Mouse (Mus musculus): ENCODE data around the gene Gm4952. TPM values are rescaled to one million over a fixed set of nuclear protein-coding genes. Genes with fewer than 3 reads are reported as not detected.
"Not testable (repeated sequence)": the region's sequence is repeated elsewhere in the genome, so short reads cannot be mapped to it uniquely, and the experiment has no call there.

Gene Gm4952
- polyA plus RNA-seq, 1 experiment from 2014 or later: not detected

DNA sequence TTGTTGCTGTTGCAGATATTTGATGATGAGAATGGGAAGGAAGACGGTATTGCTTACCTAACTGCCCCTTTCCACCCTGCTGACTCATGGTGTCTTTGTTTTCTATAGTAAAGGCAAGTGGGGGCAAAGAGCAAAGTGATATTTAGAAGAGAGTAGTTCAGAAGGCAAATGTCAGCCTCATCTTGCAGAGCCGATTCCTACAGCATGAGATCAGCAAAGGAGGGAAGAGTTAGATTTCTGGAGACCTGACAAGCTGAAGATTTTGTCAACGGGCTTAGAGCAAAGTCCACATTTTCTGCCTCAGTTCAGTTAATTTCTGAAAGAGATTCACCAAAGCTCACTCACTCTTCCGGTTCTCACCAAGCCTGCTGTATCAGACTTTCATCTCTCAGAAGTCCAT is 33.4 kb downstream of the Gm4952 start, which contains the start of gene Glyat:
Glyat (plus strand) TSS at position 133 of the 400 bp plus-strand sequence.
- 84% methylated on average over 4 of the region's 4 CpGs for WGBS
- Histone ChIP-seq H3K9me3 (no peaks in the 10 kb centered on the region), H3K4me3 (no peak within 1 kb of the TSS), H3K36me3 (replicated peaks) (no peaks in the 10 kb centered on the region), H3K4me1 (no peaks in the 10 kb centered on the region), H3K27ac (no peak within 1 kb of the TSS), H3K27me3 (ENCODE audit: poor library complexity, severe bottlenecking) (no peaks in the 10 kb centered on the region)
- no peak for DNase-seq (ENCODE audit: extremely low spot score, low spot score)

DNA sequence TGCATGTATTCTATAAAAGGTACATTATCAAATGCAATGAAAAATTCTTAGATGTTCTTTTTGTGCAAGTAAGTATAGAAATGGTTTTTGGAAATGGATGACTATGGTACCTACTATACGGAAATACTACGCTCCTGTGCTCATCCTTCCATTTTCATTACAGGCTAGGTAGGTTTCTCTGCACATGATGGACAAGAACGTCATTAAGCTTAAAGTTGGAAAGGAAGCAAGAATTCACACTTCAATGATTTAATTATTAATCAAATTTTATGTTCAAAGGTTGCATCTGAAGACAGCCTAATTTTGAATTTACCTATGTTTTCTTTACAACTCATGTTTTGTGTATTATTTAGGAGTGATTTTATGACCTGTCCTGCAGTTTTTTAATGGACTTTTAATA is 34.5 kb downstream of the Gm4952 start:
- no peaks in the 10 kb centered on the region for H3K4me1 ChIP-seq
- H3K27ac ChIP-seq: no peak overlapping the region
- no peaks in the 10 kb centered on the region for H3K27me3 ChIP-seq (ENCODE audit: poor library complexity, severe bottlenecking)
- no peak for DNase-seq (ENCODE audit: extremely low spot score, low spot score)
- no peaks in the 10 kb centered on the region for H3K9me3 ChIP-seq
- H3K36me3 ChIP-seq (replicated peaks): no peaks in the 10 kb centered on the region
- 86% methylated on average over 3 of the region's 3 CpGs for WGBS
- no peak overlapping the region for H3K4me3 ChIP-seq

DNA sequence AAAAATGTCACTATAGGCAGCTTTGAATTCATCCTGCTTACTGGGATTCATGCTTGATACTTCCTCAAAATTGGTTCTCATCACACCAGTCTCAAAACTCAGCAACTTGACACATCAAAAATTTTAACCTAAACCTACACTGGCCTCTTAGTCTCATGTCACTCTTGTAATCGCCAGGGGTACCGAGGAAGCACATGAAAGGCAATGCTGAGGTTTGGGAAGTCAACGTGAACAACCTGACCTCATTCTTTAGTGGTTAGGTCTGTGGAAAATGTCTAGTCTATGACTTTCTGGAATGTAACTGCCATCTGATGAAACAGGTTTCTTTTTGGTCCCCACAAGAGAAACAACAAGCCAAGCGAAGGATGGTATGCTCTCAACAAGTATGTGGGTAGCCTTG is 35.2 kb downstream of the Gm4952 start:
- H3K4me1 ChIP-seq: no peaks in the 10 kb centered on the region
- no peak overlapping the region for H3K4me3 ChIP-seq
- H3K27ac ChIP-seq: no peak overlapping the region
- H3K9me3 ChIP-seq: no peaks in the 10 kb centered on the region
- 94% methylated on average over 4 of the region's 4 CpGs for WGBS
- H3K27me3 ChIP-seq (ENCODE audit: poor library complexity, severe bottlenecking): no peaks in the 10 kb centered on the region
- no peaks in the 10 kb centered on the region for H3K36me3 ChIP-seq (replicated peaks)
- no peak for DNase-seq (ENCODE audit: extremely low spot score, low spot score)

DNA sequence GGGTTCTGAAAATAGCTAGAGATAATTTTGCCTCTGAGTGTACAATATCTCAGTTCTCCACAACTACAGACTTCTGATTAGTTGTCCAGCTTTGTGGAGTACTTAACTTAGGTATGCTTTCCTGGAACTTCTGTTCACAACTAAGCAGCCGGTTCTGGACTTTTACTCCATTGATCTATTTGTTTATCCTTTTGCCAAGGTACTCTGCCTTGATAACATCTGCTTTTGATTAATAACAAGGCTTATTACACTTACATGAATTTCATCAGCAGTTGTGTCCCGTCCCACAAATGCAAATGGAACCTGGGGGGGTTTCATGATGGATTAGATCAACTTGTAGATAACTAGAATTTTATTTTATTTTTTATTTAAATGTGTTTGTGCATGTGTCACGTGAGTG is 37.1 kb downstream of the Gm4952 start:
- WGBS: 79% methylated on average over 3 of the region's 3 CpGs
- H3K27ac ChIP-seq: no peak overlapping the region
- H3K9me3 ChIP-seq: no peaks in the 10 kb centered on the region
- no peaks in the 10 kb centered on the region for H3K4me1 ChIP-seq
- H3K36me3 ChIP-seq (replicated peaks): no peaks in the 10 kb centered on the region
- H3K4me3 ChIP-seq: no peak overlapping the region
- H3K27me3 ChIP-seq (ENCODE audit: poor library complexity, severe bottlenecking): no peaks in the 10 kb centered on the region
- DNase-seq (ENCODE audit: extremely low spot score, low spot score): no peak

DNA sequence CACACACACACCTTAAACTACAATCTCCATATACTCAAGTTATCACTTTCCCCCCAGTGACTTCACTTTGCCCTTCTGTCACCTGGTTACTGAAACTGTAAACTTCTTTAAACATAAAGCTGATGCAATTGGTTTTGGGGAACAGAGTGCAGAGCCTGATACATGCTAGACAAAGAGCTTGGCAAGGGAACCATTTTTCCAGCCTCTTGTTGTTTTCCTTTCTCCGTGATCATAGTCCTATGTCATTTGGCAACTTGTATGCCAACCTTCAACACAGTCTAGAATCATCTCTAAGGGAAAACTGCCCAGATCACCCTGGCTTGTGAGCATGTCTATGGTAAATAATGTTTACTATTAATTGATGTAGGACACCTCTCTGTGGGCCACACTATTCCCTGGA is 38.3 kb downstream of the Gm4952 start:
- no peaks in the 10 kb centered on the region for H3K4me1 ChIP-seq
- no peaks in the 10 kb centered on the region for H3K36me3 ChIP-seq (replicated peaks)
- H3K27ac ChIP-seq: no peak overlapping the region
- WGBS: 83% methylated on average over 1 of the region's 1 CpGs
- no peak for DNase-seq (ENCODE audit: extremely low spot score, low spot score)
- no peak overlapping the region for H3K4me3 ChIP-seq
- no peaks in the 10 kb centered on the region for H3K27me3 ChIP-seq (ENCODE audit: poor library complexity, severe bottlenecking)
- no peaks in the 10 kb centered on the region for H3K9me3 ChIP-seq

DNA sequence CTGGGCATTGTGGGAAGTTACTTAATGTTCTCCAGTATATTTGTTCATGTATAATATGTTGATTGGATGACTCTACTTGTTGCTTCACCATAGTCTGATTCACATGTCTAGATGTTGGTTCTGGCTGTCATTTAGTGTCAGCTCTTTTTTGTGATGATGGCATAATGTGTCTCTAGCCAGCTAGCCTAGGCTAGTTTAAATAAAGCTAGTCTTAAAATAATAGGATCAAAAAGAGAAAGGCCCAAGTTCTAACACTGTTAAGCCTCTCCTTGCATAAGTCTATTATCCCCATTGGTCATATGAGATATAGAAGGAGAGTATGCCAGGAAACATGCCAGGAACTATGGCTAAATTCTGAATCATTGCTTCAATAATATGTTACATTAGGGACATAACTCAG is 49.7 kb downstream of the Gm4952 start:
- Histone ChIP-seq H3K27me3 (ENCODE audit: poor library complexity, severe bottlenecking) (no peaks in the 10 kb centered on the region), H3K36me3 (replicated peaks) (no peaks in the 10 kb centered on the region), H3K27ac (no peak overlapping the region), H3K4me1 (no peaks in the 10 kb centered on the region), H3K4me3 (no peak overlapping the region), H3K9me3 (no peaks in the 10 kb centered on the region)
- no peak for DNase-seq (ENCODE audit: extremely low spot score, low spot score)

DNA sequence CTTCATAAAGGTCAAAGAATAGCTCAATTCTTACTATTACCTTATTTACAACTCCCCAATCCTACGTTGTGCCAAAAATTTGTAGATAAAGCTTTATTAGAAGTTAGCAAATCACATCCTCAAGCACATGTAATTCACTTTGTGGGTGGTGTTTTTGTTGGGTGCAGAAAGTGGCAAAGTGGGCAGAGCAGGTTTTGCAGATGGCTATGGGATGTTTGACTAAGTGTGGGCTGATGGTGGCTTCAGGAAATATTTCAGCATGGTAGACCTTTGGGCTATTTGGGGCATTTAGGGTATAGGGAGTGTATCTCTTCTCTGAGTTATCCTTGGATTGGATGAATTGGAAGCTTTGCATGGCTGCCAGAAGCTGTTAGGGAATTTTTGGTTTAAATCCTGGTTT is 66.4 kb downstream of the Gm4952 start:
- Histone ChIP-seq H3K4me3 (no peak overlapping the region), H3K9me3 (peaks cover 16% of the 10 kb centered on the region), H3K27me3 (ENCODE audit: poor library complexity, severe bottlenecking) (no peaks in the 10 kb centered on the region), H3K27ac (no peak overlapping the region), H3K4me1 (no peaks in the 10 kb centered on the region), H3K36me3 (replicated peaks) (no peaks in the 10 kb centered on the region)
- whole genome bisulfite sequencing: 89% methylated on average over 1 of the region's 1 CpGs
- DNase-seq (ENCODE audit: extremely low spot score, low spot score): no peak

DNA sequence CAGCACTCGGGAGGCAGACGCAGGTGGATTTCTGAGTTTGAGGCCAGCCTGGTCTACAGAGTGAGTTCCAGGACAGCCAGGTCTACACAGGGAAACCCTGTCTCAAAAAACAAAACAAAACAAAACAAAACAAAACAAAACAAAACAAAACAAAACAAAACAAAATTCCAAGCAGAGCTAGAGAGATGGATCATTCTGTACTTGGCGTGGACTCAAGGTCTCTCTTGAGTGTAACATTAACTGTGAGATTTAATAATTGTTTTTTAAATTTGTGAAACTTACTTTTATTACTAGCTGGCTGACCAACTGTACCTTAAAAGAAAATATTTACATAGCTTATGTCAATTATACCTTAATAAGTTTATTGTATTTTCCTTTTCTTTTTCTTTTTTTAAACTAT is 68.8 kb downstream of the Gm4952 start:
- not testable (repeated sequence) for H3K27ac ChIP-seq; H3K4me3 ChIP-seq; DNase-seq (ENCODE audit: extremely low spot score, low spot score); H3K4me1 ChIP-seq; H3K27me3 ChIP-seq (ENCODE audit: poor library complexity, severe bottlenecking); H3K36me3 ChIP-seq (replicated peaks); H3K9me3 ChIP-seq
- 92% methylated on average over 3 of the region's 3 CpGs for WGBS

DNA sequence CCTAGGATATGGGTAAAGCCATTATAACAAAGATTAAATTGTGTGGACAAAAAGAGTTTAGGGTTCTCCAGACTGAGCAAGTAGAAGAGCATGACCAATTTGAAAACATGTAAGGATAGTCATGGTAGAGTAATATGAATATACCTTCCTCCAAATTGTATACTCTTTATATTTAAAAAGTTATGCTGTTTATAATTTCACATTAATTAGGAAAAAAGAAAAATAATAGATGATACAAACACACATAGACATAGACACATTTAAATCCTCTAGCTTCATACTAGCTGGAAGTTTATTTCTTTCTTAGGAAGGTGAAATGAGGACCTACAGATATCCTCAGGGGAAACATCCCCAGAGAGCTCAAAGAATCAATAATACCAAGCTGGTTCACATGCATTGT is 70.4 kb downstream of the Gm4952 start, which contains the start of gene Olfr1442:
Olfr1442 (plus strand) TSS at position 301 of the 400 bp plus-strand sequence.
- H3K27ac ChIP-seq: no peak within 1 kb of the TSS
- H3K27me3 ChIP-seq (ENCODE audit: poor library complexity, severe bottlenecking): no peaks in the 10 kb centered on the region
- no peak for DNase-seq (ENCODE audit: extremely low spot score, low spot score)
- H3K9me3 ChIP-seq: no peaks in the 10 kb centered on the region
- H3K4me3 ChIP-seq: no peak within 1 kb of the TSS
- no peaks in the 10 kb centered on the region for H3K36me3 ChIP-seq (replicated peaks)
- no peaks in the 10 kb centered on the region for H3K4me1 ChIP-seq

DNA sequence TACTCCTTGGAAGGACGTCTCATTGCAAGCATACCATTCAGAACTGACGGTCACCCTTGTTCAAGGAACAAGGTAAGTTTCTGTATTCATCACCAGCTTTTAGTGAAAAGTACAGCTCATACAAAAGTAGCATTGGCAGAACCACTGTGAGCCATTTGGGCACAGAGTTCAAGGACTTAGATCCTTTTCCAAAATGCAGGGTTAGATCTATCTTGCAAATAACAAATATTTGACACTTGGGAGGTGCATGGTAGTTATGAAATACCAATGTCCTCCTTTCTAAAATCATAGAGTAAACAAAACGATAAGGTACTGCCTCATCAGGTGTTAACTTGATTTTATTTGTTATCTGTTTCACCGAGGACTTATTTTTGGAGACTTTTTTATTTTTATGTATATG is 71.3 kb downstream of the Gm4952 start:
- no peaks in the 10 kb centered on the region for H3K36me3 ChIP-seq (replicated peaks)
- no peak for DNase-seq (ENCODE audit: extremely low spot score, low spot score)
- no peak overlapping the region for H3K27ac ChIP-seq
- no peaks in the 10 kb centered on the region for H3K27me3 ChIP-seq (ENCODE audit: poor library complexity, severe bottlenecking)
- no peak overlapping the region for H3K4me3 ChIP-seq
- H3K4me1 ChIP-seq: no peaks in the 10 kb centered on the region
- no peaks in the 10 kb centered on the region for H3K9me3 ChIP-seq
- 85% methylated on average over 4 of the region's 4 CpGs for WGBS

DNA sequence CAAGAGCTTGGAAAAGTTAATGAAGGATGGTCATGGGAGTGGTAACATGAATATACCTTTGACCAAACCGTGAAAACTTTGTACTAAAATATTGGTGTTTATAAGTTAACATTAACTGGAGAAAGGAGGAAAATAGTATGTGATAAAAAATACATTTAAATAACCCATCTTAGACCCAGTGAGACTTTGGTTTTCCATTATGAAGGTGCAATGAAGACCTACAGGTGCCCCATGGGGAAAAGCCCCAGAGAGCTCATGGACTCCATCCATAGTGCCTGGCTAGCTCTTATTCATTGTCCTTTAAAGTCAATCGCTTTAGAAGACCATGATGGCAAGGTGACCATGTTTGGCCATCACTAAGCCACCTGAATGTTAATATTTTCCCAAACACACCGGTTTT is 78.0 kb downstream of the Gm4952 start, which contains the start of gene Olfr1443:
Olfr1443 (plus strand) TSS at position 301 of the 400 bp plus-strand sequence.
- H3K27me3 ChIP-seq (ENCODE audit: poor library complexity, severe bottlenecking): no peaks in the 10 kb centered on the region
- no peaks in the 10 kb centered on the region for H3K36me3 ChIP-seq (replicated peaks)
- no peaks in the 10 kb centered on the region for H3K9me3 ChIP-seq
- DNase-seq (ENCODE audit: extremely low spot score, low spot score): no peak
- no peak within 1 kb of the TSS for H3K4me3 ChIP-seq
- H3K27ac ChIP-seq: no peak within 1 kb of the TSS
- no peaks in the 10 kb centered on the region for H3K4me1 ChIP-seq
- 76% methylated on average over 3 of the region's 3 CpGs for WGBS

Other genes with a start within 250 kb of the Gm4952 start
- gene Olfr1440, start 212.7 kb upstream of the Gm4952 start, polyA plus RNA-seq (2016; fragmentation: Nextera tagmentation; extraction: Ambion mirVana): not detected in 2 replicates
- gene Olfr1441, start 182.5 kb upstream of the Gm4952 start, polyA plus RNA-seq (2016; fragmentation: Nextera tagmentation; extraction: Ambion mirVana): not detected in 2 replicates
- not detected in 2 replicates for gene Pfpl, start 172.1 kb upstream of the Gm4952 start, polyA plus RNA-seq (2016; fragmentation: Nextera tagmentation; extraction: Ambion mirVana)
- gene Mpeg1, start 139.2 kb upstream of the Gm4952 start, polyA plus RNA-seq (2016; fragmentation: Nextera tagmentation; extraction: Ambion mirVana): 0.11 and 0.17 TPM in 2 replicates
- gene Dtx4, start 98.5 kb upstream of the Gm4952 start, polyA plus RNA-seq (2016; fragmentation: Nextera tagmentation; extraction: Ambion mirVana): 31.7 and 34.3 TPM in 2 replicates
- 21.0 and 22.0 TPM in 2 replicates for gene Fam111a, start 54.2 kb upstream of the Gm4952 start, polyA plus RNA-seq (2016; fragmentation: Nextera tagmentation; extraction: Ambion mirVana)
- gene Glyat, start 33.3 kb downstream of the Gm4952 start, polyA plus RNA-seq (2016; fragmentation: Nextera tagmentation; extraction: Ambion mirVana): not detected in 2 replicates
- not detected in 2 replicates for gene Olfr1442, start 70.5 kb downstream of the Gm4952 start, polyA plus RNA-seq (2016; fragmentation: Nextera tagmentation; extraction: Ambion mirVana)
- not detected in 2 replicates for gene Olfr1443, start 78.1 kb downstream of the Gm4952 start, polyA plus RNA-seq (2016; fragmentation: Nextera tagmentation; extraction: Ambion mirVana)
- not detected in 2 replicates for gene Keg1, start 95.8 kb downstream of the Gm4952 start, polyA plus RNA-seq (2016; fragmentation: Nextera tagmentation; extraction: Ambion mirVana)
- gene Cntf, start 165.7 kb downstream of the Gm4952 start, polyA plus RNA-seq (2016; fragmentation: Nextera tagmentation; extraction: Ambion mirVana): 1.9 and 2.1 TPM in 2 replicates
- 14.1 and 14.3 TPM in 2 replicates for gene Zfp91, start 196.2 kb downstream of the Gm4952 start, polyA plus RNA-seq (2016; fragmentation: Nextera tagmentation; extraction: Ambion mirVana)
- gene Lpxn, start 196.2 kb downstream of the Gm4952 start, polyA plus RNA-seq (2016; fragmentation: Nextera tagmentation; extraction: Ambion mirVana): 0.76 and 0.77 TPM in 2 replicates
- not detected in 2 replicates for gene Gm5244, start 246.7 kb downstream of the Gm4952 start, polyA plus RNA-seq (2016; fragmentation: Nextera tagmentation; extraction: Ambion mirVana)

All from forebrain, embryonic 10.5 days (tissue).